Mouse (Mus musculus): ENCODE data around the gene Suclg2. TPM values are rescaled to one million over a fixed set of nuclear protein-coding genes. Genes with fewer than 3 reads are reported as not detected.

Gene Suclg2
- total RNA-seq, 2 experiments from 2014 or later = 40.3 to 44.6 TPM

- DNase-seq = no peak
These were observed 162.3 kb downstream of the Suclg2 start for GRCm38 (mm10) chr6:95556320-95556719.

- no peak for DNase-seq
These were observed 166.2 kb downstream of the Suclg2 start for GRCm38 (mm10) chr6:95552339-95552950.

GRCm38 (mm10) chr6:95551000-95551399 is 167.6 kb downstream of the Suclg2 start:
- no peak for DNase-seq

- DNase-seq = no peak
These were observed 172.3 kb downstream of the Suclg2 start for GRCm38 (mm10) chr6:95546189-95546832.

- no peak for DNase-seq
These were observed 172.9 kb downstream of the Suclg2 start for GRCm38 (mm10) chr6:95545714-95546113.

GRCm38 (mm10) chr6:95545296-95545695 is 173.3 kb downstream of the Suclg2 start:
- DNase-seq = no peak

GRCm38 (mm10) chr6:95535191-95535590 is 183.4 kb downstream of the Suclg2 start:
- DNase-seq = no peak

- no peak for DNase-seq
These were observed 198.8 kb downstream of the Suclg2 start for GRCm38 (mm10) chr6:95519846-95520245.

GRCm38 (mm10) chr6:95518406-95518805 is 200.2 kb downstream of the Suclg2 start:
- no peak for DNase-seq

GRCm38 (mm10) chr6:95515721-95516120 is 202.9 kb downstream of the Suclg2 start:
- DNase-seq = no peak

- DNase-seq = no peak
These were observed 203.9 kb downstream of the Suclg2 start for GRCm38 (mm10) chr6:95514726-95515125.

- DNase-seq = no peak
These were observed 206.9 kb downstream of the Suclg2 start for GRCm38 (mm10) chr6:95511689-95512088.

GRCm38 (mm10) chr6:95500771-95501170 is 217.8 kb downstream of the Suclg2 start:
- DNase-seq = no peak

- no peak for DNase-seq
These were observed 219.0 kb downstream of the Suclg2 start for GRCm38 (mm10) chr6:95499639-95500038.

- DNase-seq = no peak
These were observed 226.2 kb downstream of the Suclg2 start for GRCm38 (mm10) chr6:95492216-95492956.

GRCm38 (mm10) chr6:95491043-95491442 is 227.6 kb downstream of the Suclg2 start:
- no peak for DNase-seq

- DNase-seq = no peak
These were observed 232.8 kb downstream of the Suclg2 start for GRCm38 (mm10) chr6:95485791-95486190.

- no peak for DNase-seq
These were observed 234.3 kb downstream of the Suclg2 start for GRCm38 (mm10) chr6:95484183-95484818.

GRCm38 (mm10) chr6:95483686-95484085 is 234.9 kb downstream of the Suclg2 start:
- DNase-seq = no peak

- peak; percentile 28 for DNase-seq
These were observed 235.5 kb downstream of the Suclg2 start for GRCm38 (mm10) chr6:95483127-95483526.

- DNase-seq = no peak
These were observed 238.8 kb downstream of the Suclg2 start for GRCm38 (mm10) chr6:95479801-95480200.

GRCm38 (mm10) chr6:95469521-95469920 is 249.1 kb downstream of the Suclg2 start:
- no peak for DNase-seq

- DNase-seq = no peak
These were observed 253.3 kb downstream of the Suclg2 start for GRCm38 (mm10) chr6:95465322-95465721.

Data from gastrocnemius, postnatal 10 days (tissue).